Mouse (Mus musculus): ENCODE results near the gene Socs7.

Socs7 gene

GRCm38 (mm10) chr11:97419540-97419900, 57.2 kb downstream of the Socs7 start:
- DNase-seq: peak in 1 of 2 experiments; percentile 34

- DNase-seq: no peak
Observed at GRCm38 (mm10) chr11:97422507-97422906, 60.2 kb downstream of the Socs7 start.

GRCm38 (mm10) chr11:97424092-97424692, 61.8 kb downstream of the Socs7 start:
- DNase-seq: no peak

- DNase-seq: no peak
Observed at GRCm38 (mm10) chr11:97424802-97425201, 62.5 kb downstream of the Socs7 start.

GRCm38 (mm10) chr11:97427794-97428725, 65.7 kb downstream of the Socs7 start:
- peak; percentile 67 to 73 for DNase-seq

- DNase-seq: no peak
Observed at GRCm38 (mm10) chr11:97428726-97429077, 66.4 kb downstream of the Socs7 start.

GRCm38 (mm10) chr11:97429615-97430014, 67.3 kb downstream of the Socs7 start:
- DNase-seq: no peak

GRCm38 (mm10) chr11:97432015-97432414, 69.7 kb downstream of the Socs7 start:
- peak; percentile 83 for DNase-seq

- no peak for DNase-seq
Observed at GRCm38 (mm10) chr11:97432983-97433539, 70.7 kb downstream of the Socs7 start.

GRCm38 (mm10) chr11:97434121-97434520, 71.8 kb downstream of the Socs7 start:
- no peak for DNase-seq

- DNase-seq: peak; percentile 39 to 44
Observed at GRCm38 (mm10) chr11:97434704-97435454, 72.5 kb downstream of the Socs7 start.

GRCm38 (mm10) chr11:97435808-97436491, 73.6 kb downstream of the Socs7 start:
- no peak for DNase-seq

GRCm38 (mm10) chr11:97437745-97438144, 75.4 kb downstream of the Socs7 start:
- DNase-seq: no peak

GRCm38 (mm10) chr11:97438868-97439267, 76.5 kb downstream of the Socs7 start:
- DNase-seq: no peak

- DNase-seq: no peak
Observed at GRCm38 (mm10) chr11:97439935-97440334, 77.6 kb downstream of the Socs7 start.

GRCm38 (mm10) chr11:97440441-97440881, 78.1 kb downstream of the Socs7 start:
- no peak for DNase-seq

GRCm38 (mm10) chr11:97441036-97441657, 78.8 kb downstream of the Socs7 start:
- no peak for DNase-seq

GRCm38 (mm10) chr11:97441658-97442125, 79.3 kb downstream of the Socs7 start:
- DNase-seq: no peak

GRCm38 (mm10) chr11:97442891-97443675, 80.7 kb downstream of the Socs7 start:
- DNase-seq: no peak

GRCm38 (mm10) chr11:97445596-97445995, 83.2 kb downstream of the Socs7 start:
- no peak for DNase-seq

- no peak for DNase-seq
Observed at GRCm38 (mm10) chr11:97445999-97446511, 83.7 kb downstream of the Socs7 start.
